In genomic region chr13:95896501-95896900, GRCm38 (mm10) we compare ENCODE assay signal across 26 mouse cellular contexts.
"Had no signal": no experiment of that assay in that cellular context is flagged by ENCODE, and none has a peak within 500 bp of the region (broad histone marks: within the 10 kb centered on the region; RNA-seq: fewer than 3 reads in every experiment).

No protein-coding gene starts in this region.

- H3K4me3 ChIP-seq: heart, embryonic 10.5 days; heart, embryonic 13.5 days; heart, embryonic 15.5 days; hindbrain, embryonic 13.5 days; hindbrain, embryonic 15.5 days; kidney, embryonic 15.5 days; limb, embryonic 13.5 days; limb, embryonic 15.5 days; liver, embryonic 12.5 days had no signal

- H3K36me3 ChIP-seq: heart, embryonic 10.5 days; heart, embryonic 13.5 days; heart, embryonic 15.5 days; hindbrain, embryonic 13.5 days; hindbrain, embryonic 15.5 days; kidney, embryonic 15.5 days; limb, embryonic 13.5 days; limb, embryonic 15.5 days; liver, embryonic 12.5 days had no signal

- H3K27ac ChIP-seq: heart, embryonic 10.5 days; heart, embryonic 13.5 days; heart, embryonic 15.5 days; hindbrain, embryonic 13.5 days; hindbrain, embryonic 15.5 days; hindbrain, postnatal 0 days; kidney, embryonic 15.5 days; kidney, postnatal 0 days; limb, embryonic 13.5 days; limb, embryonic 15.5 days; liver, embryonic 12.5 days; liver, embryonic 14.5 days had no signal

- H3K9me3 ChIP-seq: heart, embryonic 10.5 days; heart, embryonic 13.5 days; heart, embryonic 15.5 days; hindbrain, embryonic 13.5 days; hindbrain, embryonic 15.5 days; kidney, embryonic 15.5 days; limb, embryonic 13.5 days; limb, embryonic 15.5 days; liver, embryonic 12.5 days had no signal

- H3K9ac ChIP-seq: heart, embryonic 13.5 days; heart, embryonic 15.5 days; hindbrain, embryonic 13.5 days; hindbrain, embryonic 15.5 days; kidney, embryonic 15.5 days; limb, embryonic 13.5 days; limb, embryonic 15.5 days; liver, embryonic 12.5 days; liver, embryonic 14.5 days had no signal

- H3K27me3 ChIP-seq: hindbrain, embryonic 15.5 days; kidney, embryonic 15.5 days; limb, embryonic 13.5 days; limb, embryonic 15.5 days; liver, embryonic 12.5 days had no signal

- H3K4me2 ChIP-seq: heart, embryonic 13.5 days; heart, embryonic 15.5 days; hindbrain, embryonic 13.5 days; hindbrain, embryonic 15.5 days; kidney, embryonic 15.5 days; limb, embryonic 13.5 days; limb, embryonic 15.5 days; liver, embryonic 12.5 days had no signal

- DNase-seq: gastrocnemius, postnatal 14 days; gastrocnemius, postnatal 36 days; heart, adult 18-20 months; heart, postnatal 14 days; heart, postnatal 36 days; kidney, adult 11 months; kidney, adult 2 months; kidney, adult 9 months; kidney, postnatal 14 days; kidney, postnatal 36 days; layer of hippocampus, adult 9-11 months; layer of hippocampus, postnatal 36 days; left cerebral cortex, postnatal 4 days had no signal

- ATAC-seq: hindbrain, postnatal 0 days; intestine, embryonic 16.5 days; liver, embryonic 12.5 days had no signal
